Mouse (Mus musculus) MEL (cell line): Measurements from ENCODE around the gene Nup188.
A peak's percentile ranks its signal among the peaks of the same experiment; 100 is the strongest.

Experiments
- BHLHE40 ChIP-seq: IDR thresholded peaks from 2 replicates; pipeline ENCODE4 v1.6.1; 2012; ENCODE audit warnings: low read depth, mild to moderate bottlenecking, inconsistent platforms, low read length, improper control_type of control experiment, borderline replicate concordance
- CHD1 ChIP-seq: IDR thresholded peaks from 2 replicates; pipeline ENCODE4 v1.6.1; 2012; ENCODE audit warnings: low read depth, mild to moderate bottlenecking, inconsistent platforms, low read length, improper control_type of control experiment
- CTCF ChIP-seq, 3 experiments: IDR thresholded peaks in 2 of 3; conservative IDR thresholded peaks in 1 of 3; 2 replicates each; pipeline ENCODE4 v1.5.1; 2011 to 2012; ENCODE audit warnings: low read length in 3 of 3, low read depth in 2 of 3, mild to moderate bottlenecking in 2 of 3, improper control_type of control experiment in 1 of 3, inconsistent platforms in 1 of 3, mixed read lengths in 1 of 3, moderate library complexity in 1 of 3; ENCODE audit not compliant: control insufficient read depth in 1 of 3, insufficient read depth in 1 of 3, poor library complexity in 1 of 3, severe bottlenecking in 1 of 3
- E2F4 ChIP-seq: IDR thresholded peaks from 2 replicates; pipeline ENCODE4 v1.6.1; 2011; ENCODE audit warnings: low read depth, low read length, improper control_type of control experiment, borderline replicate concordance
- MAFK ChIP-seq: IDR thresholded peaks from 2 replicates; pipeline ENCODE4 v1.6.1; 2011; ENCODE audit warnings: low read depth, mild to moderate bottlenecking, low read length, improper control_type of control experiment, borderline replicate concordance
- MEF2A ChIP-seq: IDR thresholded peaks from 2 replicates; pipeline ENCODE4 v1.6.1; 2014; ENCODE audit warnings: low read depth, mild to moderate bottlenecking, inconsistent platforms, low read length, improper control_type of control experiment; ENCODE audit not compliant: poor library complexity, insufficient replicate concordance, severe bottlenecking; ENCODE audit errors: extremely low read depth
- MXI1 ChIP-seq: IDR thresholded peaks from 2 replicates; pipeline ENCODE4 v1.6.1; 2011; ENCODE audit warnings: mild to moderate bottlenecking, low read depth, low read length, improper control_type of control experiment
- POLR2A ChIP-seq, 2 experiments: IDR thresholded peaks; 2 replicates each; pipeline ENCODE4 v1.6.1; 2011 to 2012; ENCODE audit warnings: low read length in 2 of 2, mild to moderate bottlenecking in 2 of 2, control low read depth in 1 of 2, improper control_type of control experiment in 1 of 2, low read depth in 1 of 2, moderate library complexity in 1 of 2; ENCODE audit not compliant: control insufficient read depth in 1 of 2, insufficient read depth in 1 of 2, poor library complexity in 1 of 2
- POLR2AphosphoS5 ChIP-seq: IDR thresholded peaks from 2 replicates; pipeline ENCODE4 v1.6.1; 2012; ENCODE audit warnings: low read depth, borderline replicate concordance, mild to moderate bottlenecking, inconsistent platforms, low read length, moderate library complexity, mixed read lengths
- SIN3A ChIP-seq: IDR thresholded peaks from 2 replicates; pipeline ENCODE4 v1.6.1; 2012; ENCODE audit warnings: low read length, improper control_type of control experiment, inconsistent platforms
- TAL1 ChIP-seq: IDR thresholded peaks from 2 replicates; pipeline ENCODE4 v1.6.1; 2012; ENCODE audit warnings: mild to moderate bottlenecking, inconsistent platforms, low read length, moderate library complexity, mixed read lengths
- TCF12 ChIP-seq: IDR thresholded peaks from 2 replicates; pipeline ENCODE4 v1.6.1; 2014; ENCODE audit warnings: low read depth, mild to moderate bottlenecking, inconsistent platforms, low read length, improper control_type of control experiment, moderate library complexity
- USF1 ChIP-seq: IDR thresholded peaks from 2 replicates; pipeline ENCODE4 v1.6.1; 2014; ENCODE audit warnings: low read depth, mild to moderate bottlenecking, inconsistent platforms, low read length, improper control_type of control experiment, moderate library complexity
- USF2 ChIP-seq, 2 experiments: IDR thresholded peaks; 2 replicates each; pipeline ENCODE4 v1.6.1; 2011 to 2012; ENCODE audit warnings: improper control_type of control experiment in 2 of 2, low read length in 2 of 2, borderline replicate concordance in 1 of 2, inconsistent platforms in 1 of 2, low read depth in 1 of 2, mild to moderate bottlenecking in 1 of 2; ENCODE audit not compliant: insufficient read depth in 1 of 2

DNA sequence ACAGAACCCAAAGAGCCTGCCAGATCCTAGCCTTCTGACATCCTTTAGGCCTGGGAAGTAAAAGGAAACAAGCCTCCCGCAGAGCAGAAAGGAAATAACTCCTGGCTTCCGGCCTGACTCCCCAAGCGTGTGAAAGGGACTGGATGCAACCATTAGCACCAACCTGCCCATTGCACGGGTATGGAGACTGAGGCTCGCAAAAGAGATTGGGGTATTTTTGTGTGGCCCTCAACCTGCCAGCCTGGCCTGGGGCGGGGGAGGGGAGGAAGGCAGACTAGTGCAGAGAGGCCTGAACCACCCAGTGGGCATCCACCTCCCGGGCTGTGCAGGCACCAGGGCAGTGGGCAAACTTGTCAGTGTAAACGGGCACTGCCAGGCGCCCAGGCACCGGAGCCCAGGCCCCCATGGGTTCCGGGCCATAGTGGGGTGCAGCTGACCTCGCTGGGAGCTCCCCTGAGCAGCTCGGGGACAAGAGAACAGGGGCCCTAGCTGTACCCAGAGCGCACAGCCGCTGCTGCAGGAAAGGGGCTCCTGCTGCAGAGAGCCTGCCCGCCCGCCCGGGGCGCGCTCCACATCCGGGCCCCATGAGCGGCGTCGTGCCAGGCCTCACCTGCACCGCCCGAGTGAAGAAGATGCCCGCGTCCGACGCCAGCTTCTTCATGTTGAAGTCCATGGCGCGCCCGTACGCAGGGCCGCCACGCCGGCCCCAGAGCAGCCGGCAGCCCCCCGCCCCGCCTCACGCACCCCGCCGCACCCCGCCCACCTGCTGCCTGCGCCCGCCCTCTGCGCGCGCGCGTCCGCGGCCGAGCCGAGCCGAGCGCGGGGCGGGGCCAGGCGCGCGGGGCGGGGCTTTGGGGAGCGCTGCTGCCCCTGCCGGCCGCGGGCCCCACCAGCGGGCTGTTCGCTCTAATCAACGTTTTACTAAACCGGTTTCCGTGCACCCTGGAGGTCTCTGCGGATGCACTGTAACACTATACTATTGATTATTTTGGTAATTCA is 72.6 kb downstream of the Nup188 start, which contains the start of gene Sh3glb2:
- TF ChIP-seq CTCF (IDR thresholded peaks at IDR 0.05 in 2 of 3, conservative IDR thresholded peaks at IDR 0.05 in 1 of 3; ENCODE audit: control insufficient read depth in 1 of 3, insufficient read depth in 1 of 3, low read depth in 2 of 3, low read length in 3 of 3, poor library complexity in 1 of 3, severe bottlenecking in 1 of 3): peak in 2 of 3 experiments; percentile 47 to 61; a peak in 5 of 6 replicates
- no peak for TF ChIP-seq BHLHE40
- no peak for TF ChIP-seq MEF2A
- no peak for TF ChIP-seq MAFK
- TF ChIP-seq POLR2A (IDR thresholded peaks at IDR 0.05; ENCODE audit: control insufficient read depth in 1 of 2, insufficient read depth in 1 of 2, low read depth in 1 of 2, low read length in 2 of 2, poor library complexity in 1 of 2): peak; percentile 64 to 82; a peak in 3 of 4 replicates
- no peak for TF ChIP-seq E2F4
- TF ChIP-seq CHD1: no peak
- no peak for TF ChIP-seq USF1
- no peak for TF ChIP-seq TAL1
- TF ChIP-seq MXI1: no peak; the same call in 1 of the 2 replicates
- TF ChIP-seq USF2 (IDR thresholded peaks at IDR 0.05; ENCODE audit: borderline replicate concordance in 1 of 2, insufficient read depth in 1 of 2, low read depth in 1 of 2, low read length in 2 of 2): no peak
- TF ChIP-seq SIN3A: peak; percentile 44; the same call in 1 of the 2 replicates
- no peak for TF ChIP-seq TCF12
- no peak for TF ChIP-seq POLR2AphosphoS5
